Mouse (Mus musculus): ENCODE data around the gene Snx29.
A peak's percentile ranks its signal among the peaks of the same experiment; 100 is the strongest.

DNA sequence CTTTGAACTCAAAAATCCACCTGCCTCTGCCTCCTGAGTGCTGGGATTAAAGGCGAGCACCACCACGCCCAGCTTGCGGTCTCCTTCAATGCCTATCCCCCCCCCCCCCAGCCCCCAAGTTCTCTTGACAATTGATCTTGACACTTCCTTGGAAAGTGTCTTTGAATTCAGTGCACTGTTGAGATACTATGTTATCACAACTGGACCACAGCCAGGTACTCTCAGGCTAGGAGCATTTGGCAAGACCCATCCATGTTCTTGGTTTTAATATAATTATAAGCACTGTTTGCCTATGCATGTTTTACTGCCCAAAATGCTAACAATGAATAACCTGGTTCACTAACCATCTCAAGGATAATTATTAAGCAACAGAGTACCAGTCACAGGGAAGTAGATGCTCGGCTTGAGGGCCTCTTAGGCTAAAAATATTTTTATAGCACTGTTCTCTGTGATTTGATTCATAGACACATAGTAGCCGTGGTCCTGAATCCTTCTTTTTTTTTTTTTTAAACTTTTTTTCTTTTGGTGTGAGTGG lies 6.9 kb upstream of the Snx29 start:
- no peak for TF ChIP-seq CTCF (IDR thresholded peaks at IDR 0.05)
- TF ChIP-seq EP300 (IDR thresholded peaks at IDR 0.05), result peak; percentile 59
